Mouse (Mus musculus) embryo, embryonic 11 days (tissue): ENCODE data around the gene Nfkb2.

Source experiments
- DNase-seq: peaks from one replicate; pipeline ENCODE4 v3.0.0-alpha.2; 2015

Nfkb2 gene

GRCm38 (mm10) chr19:46308706-46309435 is 4.8 kb downstream of the Nfkb2 start:
- peak; percentile 95 for DNase-seq

GRCm38 (mm10) chr19:46309651-46310305 is 5.7 kb downstream of the Nfkb2 start:
- no peak for DNase-seq

GRCm38 (mm10) chr19:46310312-46310865 is 6.3 kb downstream of the Nfkb2 start:
- DNase-seq: no peak

- DNase-seq: no peak
Measured at GRCm38 (mm10) chr19:46311341-46311740, 7.2 kb downstream of the Nfkb2 start.

- no peak for DNase-seq
Measured at GRCm38 (mm10) chr19:46312566-46312965, 8.4 kb downstream of the Nfkb2 start.

- DNase-seq: no peak
Measured at GRCm38 (mm10) chr19:46313116-46313515, 9.0 kb downstream of the Nfkb2 start.

- DNase-seq: no peak
Measured at GRCm38 (mm10) chr19:46313591-46313990, 9.5 kb downstream of the Nfkb2 start.

- DNase-seq: no peak
Measured at GRCm38 (mm10) chr19:46314151-46314601, 10.1 kb downstream of the Nfkb2 start.

GRCm38 (mm10) chr19:46314872-46315742 is 11.0 kb downstream of the Nfkb2 start:
- DNase-seq: no peak

- no peak for DNase-seq
Measured at GRCm38 (mm10) chr19:46315752-46316610, 11.9 kb downstream of the Nfkb2 start.

GRCm38 (mm10) chr19:46316846-46317545 is 12.9 kb downstream of the Nfkb2 start:
- DNase-seq: no peak

- peak; percentile 41 for DNase-seq
Measured at GRCm38 (mm10) chr19:46317546-46317885, 13.4 kb downstream of the Nfkb2 start.

- no peak for DNase-seq
Measured at GRCm38 (mm10) chr19:46318031-46318471, 13.9 kb downstream of the Nfkb2 start.

GRCm38 (mm10) chr19:46318586-46319378 is 14.7 kb downstream of the Nfkb2 start:
- peak; percentile 72 for DNase-seq

GRCm38 (mm10) chr19:46320076-46320785 is 16.1 kb downstream of the Nfkb2 start:
- no peak for DNase-seq

GRCm38 (mm10) chr19:46321101-46321943 is 17.2 kb downstream of the Nfkb2 start:
- DNase-seq: peak; percentile 77

- no peak for DNase-seq
Measured at GRCm38 (mm10) chr19:46322144-46322995, 18.2 kb downstream of the Nfkb2 start.

GRCm38 (mm10) chr19:46322996-46323572 is 19.0 kb downstream of the Nfkb2 start:
- no peak for DNase-seq
